Mouse (Mus musculus) stomach, postnatal 0 days (tissue): ENCODE measurements around the gene Tubg1. TPM values are rescaled to one million over a fixed set of nuclear protein-coding genes. Genes with fewer than 3 reads are reported as not detected.

Experiments
- ATAC-seq: fragments of 200-750 bp; cut with Nextera tagmentation; 2 replicates; pipeline ENCODE4 v1.8.0; 2017; ENCODE audit not compliant: low FRiP score, low TSS enrichment
- DNase-seq: peaks from one replicate; pipeline ENCODE4 v3.0.0-alpha.2; 2016; ENCODE audit warnings: low spot score
- H3K27ac ChIP-seq: fragments of 300-500 bp; sonication (generic); replicated peaks from 2 replicates; pipeline ENCODE4 v1.5.1; 2014; ENCODE audit warnings: mild to moderate bottlenecking, control low read depth
- H3K27me3 ChIP-seq: fragments of 300-500 bp; sonication (generic); 2 replicates; pipeline ENCODE4 v1.6.1; 2014; ENCODE audit warnings: low read length; ENCODE audit not compliant: control insufficient read depth, insufficient read depth
- H3K36me3 ChIP-seq: fragments of 300-500 bp; sonication (generic); 2 replicates; pipeline ENCODE4 v1.6.1; 2014; ENCODE audit warnings: low read length, mixed read lengths; ENCODE audit not compliant: control insufficient read depth, insufficient read depth
- H3K4me1 ChIP-seq: fragments of 300-500 bp; sonication (generic); replicated peaks from 2 replicates; pipeline ENCODE4 v1.6.1; 2014; ENCODE audit warnings: antibody characterized with exemption; ENCODE audit not compliant: control insufficient read depth, insufficient read depth
- H3K4me2 ChIP-seq: fragments of 300-500 bp; sonication (generic); replicated peaks from 2 replicates; pipeline ENCODE4 v1.6.1; 2014; ENCODE audit warnings: low read depth, mild to moderate bottlenecking, control low read depth, moderate library complexity
- H3K4me3 ChIP-seq: fragments of 300-500 bp; sonication (generic); 2 replicates; pipeline ENCODE4 v1.5.1; 2014; ENCODE audit warnings: low read depth, low read length, control low read depth
- H3K9ac ChIP-seq: fragments of 300-500 bp; sonication (generic); 2 replicates; pipeline ENCODE4 v1.6.1; 2014; ENCODE audit warnings: mild to moderate bottlenecking, low read length, control low read depth, mixed read lengths
- H3K9me3 ChIP-seq: fragments of 300-500 bp; sonication (generic); 2 replicates; pipeline ENCODE4 v1.6.1; 2016; ENCODE audit warnings: low read length; ENCODE audit not compliant: control insufficient read depth
- CTCF ChIP-seq: IDR thresholded peaks from 2 replicates; pipeline ENCODE4 v1.5.1; 2016; ENCODE audit warnings: antibody characterized with exemption, low read depth, mild to moderate bottlenecking, moderate library complexity
- EP300 ChIP-seq: optimal IDR thresholded peaks from 2 replicates; pipeline ENCODE3; 2016; ENCODE audit warnings: antibody characterized with exemption
- WGBS: fragments of 180-500 bp; shearing (Covaris S2); extraction: QIAGEN DNeasy Blood & Tissue Kit; methylation state at CpG from one replicate; pipeline ENCODE4 v1.1.7; 2014; 5-methylcytosine and 5-hydroxymethylcytosine counted together
- polyA plus RNA-seq: library from polyadenylated mRNA; unstranded; fragments of >200 nt; fragmentation: Nextera tagmentation; extraction: Ambion mirVana; gene quantifications from 2 replicates; pipeline ENCODE4 v1.2.1, GENCODE M21; 2015

The Tubg1 gene
- polyA plus RNA-seq, 1 experiment from 2014 or later: 29.8 TPM

DNA sequence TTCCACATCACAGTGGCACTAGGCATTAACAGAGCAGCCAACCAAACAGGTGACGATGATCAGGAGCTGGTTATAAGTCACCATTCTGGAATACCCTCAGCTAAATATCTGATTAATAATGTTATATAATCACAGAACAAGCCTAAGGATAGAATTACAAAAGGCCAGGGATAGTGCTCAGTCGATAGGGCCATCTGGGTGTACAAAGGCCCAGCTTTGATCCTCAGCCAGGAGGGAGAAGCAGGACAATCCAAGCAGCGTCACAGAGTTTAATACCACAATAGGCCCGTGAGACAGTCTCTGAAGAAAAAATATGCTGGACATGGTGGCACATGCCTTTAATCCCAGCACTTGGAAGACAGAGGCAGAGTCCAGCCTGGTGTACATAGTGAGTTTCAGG is 10.4 kb upstream of the Tubg1 start:
- ATAC-seq (no peak), DNase-seq (no peak)
- Histone ChIP-seq H3K9ac (no peak overlapping the region), H3K4me1 (no peaks in the 10 kb centered on the region; the same call in 1 of the 2 replicates), H3K9me3 (no peaks in the 10 kb centered on the region), H3K4me3 (no peak overlapping the region), H3K36me3 (peaks cover 3% of the 10 kb centered on the region; the same call in 1 of the 2 replicates), H3K27ac (no peak overlapping the region), H3K27me3 (no peaks in the 10 kb centered on the region), H3K4me2 (no peak overlapping the region)
- WGBS: 72% methylated on average over 4 of the region's 4 CpGs
- TF ChIP-seq EP300: no peak
- TF ChIP-seq CTCF: no peak

DNA sequence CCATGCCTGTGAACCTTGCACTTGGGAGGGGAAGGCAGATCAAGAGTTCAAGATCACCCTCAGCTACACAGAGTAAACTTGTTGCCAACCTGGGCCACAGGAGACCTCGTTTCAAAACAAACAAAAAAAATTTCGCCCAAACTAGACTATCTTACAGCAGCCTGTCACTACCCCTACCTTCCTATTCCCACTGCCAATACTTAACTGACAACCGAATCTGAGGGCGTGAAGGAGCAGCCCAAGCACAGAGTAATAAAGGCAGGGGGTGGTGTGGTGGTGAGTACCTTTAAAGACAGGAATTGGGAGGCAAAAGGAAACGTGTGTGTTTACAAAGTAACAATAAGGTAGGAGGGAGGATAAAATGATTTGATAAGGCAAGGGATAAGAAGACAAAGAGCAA is 9.0 kb upstream of the Tubg1 start:
- TF ChIP-seq EP300 (no peak), CTCF (no peak)
- no peak overlapping the region for H3K4me2 ChIP-seq
- no peaks in the 10 kb centered on the region; the same call in 1 of the 2 replicates for H3K4me1 ChIP-seq
- DNase-seq: no peak
- H3K4me3 ChIP-seq: no peak overlapping the region
- H3K36me3 ChIP-seq: peaks cover 3% of the 10 kb centered on the region; the same call in 1 of the 2 replicates
- no peaks in the 10 kb centered on the region for H3K27me3 ChIP-seq
- no peaks in the 10 kb centered on the region for H3K9me3 ChIP-seq
- no peak for ATAC-seq
- WGBS: 39% methylated on average over 5 of the region's 5 CpGs
- H3K9ac ChIP-seq: no peak overlapping the region
- H3K27ac ChIP-seq: 0 out of 2 replicates have a peak overlapping the region, but pooled peaks have one; percentile 13

DNA sequence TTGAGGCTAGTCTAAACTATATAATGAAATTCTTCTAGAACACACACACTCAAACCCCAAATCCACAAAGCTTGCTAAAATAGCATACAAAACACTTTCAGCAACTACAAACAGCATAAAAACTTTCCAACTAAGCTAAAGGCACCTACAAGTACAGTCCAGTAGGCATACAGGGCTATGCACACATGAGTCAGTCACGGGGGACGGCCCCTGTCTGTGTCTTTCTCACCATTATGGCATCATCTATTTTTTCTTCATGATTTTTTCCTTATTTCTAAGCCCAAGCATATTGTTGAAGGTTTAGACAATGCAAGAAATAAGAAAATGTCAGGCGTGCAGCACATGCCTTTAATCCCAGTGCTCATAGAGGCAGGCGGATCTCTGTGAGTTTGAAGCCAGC is 8.6 kb upstream of the Tubg1 start:
- peaks cover 3% of the 10 kb centered on the region; the same call in 1 of the 2 replicates for H3K36me3 ChIP-seq
- no peaks in the 10 kb centered on the region for H3K27me3 ChIP-seq
- no peak for DNase-seq
- TF ChIP-seq CTCF (no peak), EP300 (no peak)
- H3K4me1 ChIP-seq: no peaks in the 10 kb centered on the region; the same call in 1 of the 2 replicates
- WGBS: 78% methylated on average over 4 of the region's 4 CpGs
- no peaks in the 10 kb centered on the region for H3K9me3 ChIP-seq
- H3K4me2 ChIP-seq: no peak overlapping the region
- H3K4me3 ChIP-seq: no peak overlapping the region
- H3K9ac ChIP-seq: no peak overlapping the region
- ATAC-seq: no peak
- no peak overlapping the region; the same call in 1 of the 2 replicates for H3K27ac ChIP-seq

DNA sequence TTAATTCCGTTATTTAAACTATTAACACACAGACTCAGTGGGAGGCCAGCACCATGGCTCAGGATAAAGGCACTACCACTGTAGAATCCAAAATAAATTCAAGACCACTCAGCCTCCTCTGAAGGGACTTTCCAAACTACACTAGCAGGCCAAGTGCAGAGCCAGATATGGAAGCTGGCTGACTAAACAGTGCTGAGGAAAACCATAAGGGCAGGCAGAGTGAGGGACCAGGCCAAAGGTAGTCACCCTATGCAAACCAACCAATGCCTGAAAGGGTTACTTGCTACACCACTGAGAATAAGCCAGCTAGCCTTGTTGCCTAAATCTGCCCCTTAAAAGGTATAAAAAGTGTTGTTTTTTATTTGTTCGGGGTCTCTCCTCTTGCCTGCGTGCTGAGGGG is 7.6 kb upstream of the Tubg1 start:
- Histone ChIP-seq H3K9ac (no peak overlapping the region), H3K9me3 (no peaks in the 10 kb centered on the region), H3K27me3 (no peaks in the 10 kb centered on the region), H3K4me3 (no peak overlapping the region), H3K4me2 (no peak overlapping the region), H3K36me3 (peaks cover 3% of the 10 kb centered on the region; the same call in 1 of the 2 replicates), H3K4me1 (no peaks in the 10 kb centered on the region; the same call in 1 of the 2 replicates), H3K27ac (no peak overlapping the region)
- no peak for DNase-seq
- WGBS: 87% methylated on average over 3 of the region's 3 CpGs
- TF ChIP-seq EP300 (no peak), CTCF (no peak)
- ATAC-seq: no peak

DNA sequence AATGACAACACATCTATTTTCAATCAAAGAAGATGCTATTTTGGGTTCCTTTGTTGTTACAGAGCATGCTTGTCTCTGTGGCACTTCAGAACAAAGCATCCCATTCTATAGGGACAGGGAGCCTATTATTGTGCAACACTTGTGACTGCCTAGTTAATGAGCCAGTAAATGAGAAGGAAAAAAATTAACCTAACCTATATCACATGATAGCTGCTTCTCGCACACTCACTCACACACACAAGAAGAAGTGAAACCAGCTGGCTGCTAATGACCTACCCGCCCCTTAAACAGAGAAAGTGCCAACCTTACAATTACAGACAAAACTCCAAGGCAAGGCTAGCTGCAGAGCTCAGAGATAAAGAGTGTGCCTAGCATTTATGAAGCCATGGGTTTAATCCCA is 4.2 kb upstream of the Tubg1 start:
- Histone ChIP-seq H3K9ac (no peak overlapping the region), H3K4me2 (no peak overlapping the region), H3K27me3 (no peaks in the 10 kb centered on the region), H3K36me3 (peaks cover 3% of the 10 kb centered on the region; the same call in 1 of the 2 replicates), H3K4me3 (no peak overlapping the region), H3K27ac (0 out of 2 replicates have a peak overlapping the region, but pooled peaks have one; percentile 25), H3K9me3 (no peaks in the 10 kb centered on the region), H3K4me1 (peaks cover 9% of the 10 kb centered on the region)
- WGBS: 60% methylated on average over 2 of the region's 2 CpGs
- ATAC-seq: no peak
- no peak for TF ChIP-seq CTCF
- no peak for TF ChIP-seq EP300
- peak; percentile 21 for DNase-seq

DNA sequence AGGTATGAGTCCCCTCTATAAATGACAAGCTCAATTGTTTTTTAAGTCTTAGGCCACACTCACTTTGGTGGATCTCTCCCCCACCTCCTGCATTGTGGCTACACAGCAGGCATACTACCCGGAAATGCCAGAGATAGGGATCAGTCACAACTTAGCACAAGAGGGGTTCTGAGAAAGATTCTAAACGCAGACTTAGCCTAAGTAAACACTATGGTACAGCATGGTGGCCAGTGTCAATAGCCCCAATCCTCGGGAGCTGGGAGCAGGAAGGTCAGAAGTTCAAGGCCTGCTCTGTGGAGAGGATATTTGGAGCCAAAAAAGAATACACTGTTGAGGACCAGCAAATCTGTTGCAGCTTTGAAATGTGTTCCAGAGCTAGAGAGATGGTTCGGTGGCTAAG is 1.6 kb upstream of the Tubg1 start:
- H3K36me3 ChIP-seq: peaks cover 4% of the 10 kb centered on the region; the same call in 1 of the 2 replicates
- no peak for ATAC-seq
- H3K4me2 ChIP-seq: peak overlapping the region; percentile 86
- H3K9me3 ChIP-seq: no peaks in the 10 kb centered on the region
- H3K27ac ChIP-seq: no peak overlapping the region
- peak overlapping the region; percentile 88 for H3K4me3 ChIP-seq
- DNase-seq: no peak
- no peaks in the 10 kb centered on the region for H3K27me3 ChIP-seq
- TF ChIP-seq EP300 (no peak), CTCF (no peak)
- WGBS: 25% methylated on average over 4 of the region's 4 CpGs
- peaks cover 13% of the 10 kb centered on the region for H3K4me1 ChIP-seq
- H3K9ac ChIP-seq: peak overlapping the region; percentile 94
